19 mouse cellular contexts compared by ENCODE assay signal in genomic region chr2:47095993-47096392, GRCm38 (mm10).
DNase-seq lines count a peak whose midpoint lies in the region; ATAC-seq lines count a peak whose summit lies in the region.
"Had no signal": no experiment of that assay in that cellular context is flagged by ENCODE, and none has a peak within 500 bp of the region (broad histone marks: within the 10 kb centered on the region; RNA-seq: fewer than 3 reads in every experiment).

No protein-coding gene starts in this region.

- H3K4me3 ChIP-seq in embryonic facial prominence, embryonic 14.5 days (ENCODE audit: low read depth, low read length), result no peak overlapping the region
- H3K4me3 ChIP-seq: forebrain, embryonic 15.5 days; heart, embryonic 13.5 days; hindbrain, embryonic 15.5 days had no signal

- H3K4me1 ChIP-seq in embryonic facial prominence, embryonic 14.5 days (ENCODE audit: control insufficient read depth, insufficient read depth, low read length), result no peaks in the 10 kb centered on the region
- H3K4me1 ChIP-seq: forebrain, embryonic 15.5 days; heart, embryonic 13.5 days; hindbrain, embryonic 15.5 days had no signal

- H3K9me3 ChIP-seq in embryonic facial prominence, embryonic 14.5 days (ENCODE audit: control insufficient read depth, low read length), result no peaks in the 10 kb centered on the region
- H3K9me3 ChIP-seq: forebrain, embryonic 15.5 days; heart, embryonic 13.5 days; hindbrain, embryonic 15.5 days had no signal

- WGBS in embryonic facial prominence, embryonic 14.5 days, result 51% methylated on average over 3 of the region's 3 CpGs

- no peak for ATAC-seq in embryonic facial prominence, embryonic 14.5 days (ENCODE audit: low read depth)
- ATAC-seq: activated CD4-positive, CD25-positive, alpha-beta regulatory T cell, adult 4 months; forebrain, embryonic 15.5 days; Patski had no signal

- no peak overlapping the region for H3K4me2 ChIP-seq in embryonic facial prominence, embryonic 14.5 days (ENCODE audit: low read depth, low read length)
- H3K4me2 ChIP-seq: forebrain, embryonic 15.5 days; heart, embryonic 13.5 days; hindbrain, embryonic 15.5 days had no signal

- no peaks in the 10 kb centered on the region for H3K36me3 ChIP-seq in embryonic facial prominence, embryonic 14.5 days (ENCODE audit: control insufficient read depth, insufficient read depth, low read length)
- H3K36me3 ChIP-seq: forebrain, embryonic 15.5 days; heart, embryonic 13.5 days; hindbrain, embryonic 15.5 days had no signal

- DNase-seq in embryo, embryonic 11 days, result peak; percentile 11
- DNase-seq in embryo, embryonic 9.5 days (ENCODE audit: extremely low spot score), result no peak
- DNase-seq in kidney, postnatal 4 days, result peak; percentile 14 to 16
- no peak for DNase-seq in kidney, postnatal 14 days
- DNase-seq in ovary, postnatal 36 days (ENCODE audit: low spot score), result peak; percentile 11
- DNase-seq in ovary, postnatal 14 days (ENCODE audit: low spot score), result no peak
- peak; percentile 23 for DNase-seq in embryonic facial prominence, embryonic 14.5 days (ENCODE audit: low spot score)
- no peak for DNase-seq in yolk sac, embryonic 10.5 days (ENCODE audit: low spot score)
- DNase-seq: cerebellum, adult 2 months; cerebellum, postnatal 14 days; gastrocnemius, postnatal 36 days; heart, adult 11 months; heart, postnatal 36 days had no signal

- no peak overlapping the region for H3K27ac ChIP-seq in embryonic facial prominence, embryonic 14.5 days (replicated peaks; ENCODE audit: low read depth, low read length)
- H3K27ac ChIP-seq: forebrain, embryonic 15.5 days; heart, embryonic 13.5 days; hindbrain, embryonic 15.5 days had no signal

- H3K9ac ChIP-seq in embryonic facial prominence, embryonic 14.5 days (ENCODE audit: low read depth, low read length), result no peak overlapping the region
- H3K9ac ChIP-seq: forebrain, embryonic 15.5 days; heart, embryonic 13.5 days; hindbrain, embryonic 15.5 days had no signal

- H3K27me3 ChIP-seq in embryonic facial prominence, embryonic 14.5 days (replicated peaks; ENCODE audit: control insufficient read depth, insufficient read depth, low read length), result no peaks in the 10 kb centered on the region
- H3K27me3 ChIP-seq: CH12.LX; forebrain, embryonic 15.5 days; heart, embryonic 13.5 days; hindbrain, embryonic 15.5 days; Patski had no signal

Comparison
In these comparisons a context has a peak if more than half of its experiments do, and no peak if none do; other contexts are left out.
1. DNase-seq: peak in embryo, embryonic 11 days (single experiment), kidney, postnatal 4 days (2 of 2), ovary, postnatal 36 days (single experiment) and embryonic facial prominence, embryonic 14.5 days (single experiment); none in embryo, embryonic 9.5 days (single experiment), kidney, postnatal 14 days (single experiment), ovary, postnatal 14 days (single experiment) and yolk sac, embryonic 10.5 days (single experiment).